Mouse (Mus musculus): Measurements from ENCODE around the gene Ppp1r15a.

DNA sequence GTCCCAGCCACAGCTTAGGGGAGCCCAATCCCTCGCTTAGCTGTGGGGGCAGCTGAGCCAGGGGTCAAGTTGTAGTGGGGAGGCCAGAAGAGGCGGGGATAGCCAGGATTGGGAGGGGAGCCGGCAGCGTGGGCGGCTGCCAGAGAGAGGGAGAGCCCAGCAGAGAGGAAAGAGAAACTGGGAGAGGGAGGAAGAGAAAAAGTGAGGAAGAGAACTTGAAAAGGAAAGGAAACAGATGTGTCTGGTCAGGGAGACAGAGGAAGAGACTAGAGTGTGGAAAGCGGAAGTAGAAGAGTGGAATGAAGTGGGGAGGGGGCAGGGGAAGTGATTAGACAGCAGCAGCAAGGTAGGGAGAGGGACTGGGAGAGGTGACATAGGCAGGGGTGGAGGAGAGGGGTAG lies 3.4 kb upstream of the Ppp1r15a start:
- no peak for TF ChIP-seq MAX (IDR thresholded peaks at IDR 0.05)
- no peak for TF ChIP-seq CTCF (IDR thresholded peaks at IDR 0.05; ENCODE audit: control insufficient read depth, insufficient read depth, insufficient read length)
- no peak for TF ChIP-seq MYOD1 (IDR thresholded peaks at IDR 0.05; ENCODE audit: control insufficient read depth, insufficient read length, low read depth)
- TF ChIP-seq FOSL1 (IDR thresholded peaks at IDR 0.05; ENCODE audit: insufficient read depth, low read length, poor library complexity, severe bottlenecking), result no peak
- TF ChIP-seq CEBPB (IDR thresholded peaks at IDR 0.05; ENCODE audit: low read depth), result no peak

Measured in C2C12 (cell line).